In genomic region chr12:75309756-75310155, GRCm38 (mm10) we compare ENCODE assay signal across 8 mouse cellular contexts. TPM values are rescaled to one million over a fixed set of nuclear protein-coding genes. Genes with fewer than 3 reads are reported as not detected.
DNase-seq lines count a peak whose midpoint lies in the region; ATAC-seq and TF ChIP-seq lines count a peak whose summit lies in the region.

No protein-coding gene starts in this region.

- 37% methylated on average over 6 of the region's 6 CpGs for WGBS in heart, embryonic 15.5 days

- peak overlapping the region; percentile 89 for H3K4me2 ChIP-seq in heart, embryonic 15.5 days

- no peak for TF ChIP-seq CTCF in layer of hippocampus, adult 2 months (conservative IDR thresholded peaks at IDR 0.05)

- H3K9ac ChIP-seq in heart, embryonic 15.5 days, result peak overlapping the region; percentile 12; the same call in 1 of the 2 replicates

- peaks cover 30% of the 10 kb centered on the region for H3K27me3 ChIP-seq in heart, embryonic 15.5 days

- H3K36me3 ChIP-seq in heart, embryonic 15.5 days, result no peaks in the 10 kb centered on the region

- DNase-seq in layer of hippocampus, adult 2 months (ENCODE audit: low spot score in 2 of 2), result no peak
- no peak for DNase-seq in layer of hippocampus, postnatal 10 days (ENCODE audit: low spot score in 2 of 2)
- DNase-seq in kidney, postnatal 10 days, result peak; percentile 66
- peak; percentile 58 for DNase-seq in lung, postnatal 36 days
- no peak for DNase-seq in frontal cortex, adult 2 months (ENCODE audit: extremely low spot score in 1 of 2, low spot score in 1 of 2)
- DNase-seq in left cerebral cortex, adult 11 months (ENCODE audit: low spot score), result no peak
- DNase-seq in left cerebral cortex, postnatal 25 days (ENCODE audit: low spot score in 2 of 2), result no peak

- H3K27ac ChIP-seq in layer of hippocampus, adult 2 months, result no peak overlapping the region
- peak overlapping the region; percentile 58 for H3K27ac ChIP-seq in heart, embryonic 15.5 days

- intact Hi-C loops in left cerebral cortex, postnatal 25 days (cut with DNase I), result loop anchor here (10.0 kb wide), 1 partner anchor 985 kb away; no protein-coding TSS in a partner anchor

- H3K4me1 ChIP-seq in heart, embryonic 15.5 days (replicated peaks), result peaks cover 18% of the 10 kb centered on the region

- peak overlapping the region; percentile 72; the same call in 1 of the 2 replicates for H3K4me3 ChIP-seq in layer of hippocampus, adult 2 months
- H3K4me3 ChIP-seq in heart, embryonic 15.5 days, result peak overlapping the region; percentile 37

- ATAC-seq in heart, embryonic 15.5 days (replicated peaks; ENCODE audit: insufficient number of reproducible peaks, insufficient read depth, low FRiP score, low read depth), result peak; percentile 48

- H3K9me3 ChIP-seq in heart, embryonic 15.5 days (replicated peaks), result no peaks in the 10 kb centered on the region

RNA-seq across cellular contexts. Expression of gene Rhoj, which starts 1.6 kb away (rescaled TPM):
- 1 to 10 TPM; 4.1 to 4.8 TPM for total RNA-seq in layer of hippocampus, adult 2 months (2021)
- 1 to 10 TPM; 6.6 to 9.7 TPM for total RNA-seq in layer of hippocampus, postnatal 10 days (2021)
- polyA plus RNA-seq in heart, embryonic 15.5 days (2015; fragmentation: Nextera tagmentation; extraction: Ambion mirVana), result 50.6 and 50.7 TPM in 2 replicates
- polyA plus RNA-seq in frontal cortex, adult 2 months (2012; rRNA removed), result 5.6 and 7.1 TPM in 2 replicates
- total RNA-seq in left cerebral cortex, postnatal 25 days (2021), result 1 to 10 TPM; 3.6 to 4.6 TPM

Comparison
In these comparisons a context has a peak if more than half of its experiments do, and no peak if none do; other contexts are left out.
1. DNase-seq: peak in kidney, postnatal 10 days (single experiment) and lung, postnatal 36 days (single experiment); none in layer of hippocampus, adult 2 months (0 of 2), layer of hippocampus, postnatal 10 days (0 of 2), frontal cortex, adult 2 months (0 of 2), left cerebral cortex, adult 11 months (single experiment) and left cerebral cortex, postnatal 25 days (0 of 2).